Mouse (Mus musculus) urinary bladder, postnatal 14 days (tissue): Measurements from ENCODE around the gene Slc25a36.

Experiments used
- DNase-seq: peaks from one replicate; pipeline ENCODE4 v3.0.0; 2021; ENCODE audit warnings: low spot score

The Slc25a36 gene

DNA sequence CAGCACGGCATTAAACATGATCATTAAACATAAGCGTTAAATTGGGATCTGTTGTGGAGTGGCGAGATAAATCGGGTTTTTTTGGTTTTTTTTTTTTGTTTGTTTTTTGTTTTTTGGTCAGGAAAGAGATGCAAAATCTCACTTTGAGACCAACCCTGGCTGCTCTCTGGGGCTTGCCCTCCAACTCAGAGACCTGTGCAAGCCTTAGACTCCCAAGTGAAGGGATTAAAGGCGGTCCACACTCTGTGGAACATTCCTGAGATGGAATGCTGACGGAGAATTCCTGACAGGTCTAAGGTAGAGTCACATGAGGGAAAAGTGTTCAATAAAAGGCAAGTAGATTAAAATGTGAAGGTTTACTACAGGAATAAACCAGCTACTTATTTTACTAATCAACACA lies 549 bp upstream of the Slc25a36 start:
- DNase-seq, result no peak

GRCm38 (mm10) chr9:97106481-97107160 lies 4.3 kb downstream of the Slc25a36 start:
- no peak for DNase-seq

- no peak for DNase-seq
Observed at GRCm38 (mm10) chr9:97105400-97105985, 5.5 kb downstream of the Slc25a36 start.

GRCm38 (mm10) chr9:97103376-97104061 lies 7.4 kb downstream of the Slc25a36 start:
- peak; percentile 56 for DNase-seq

DNA sequence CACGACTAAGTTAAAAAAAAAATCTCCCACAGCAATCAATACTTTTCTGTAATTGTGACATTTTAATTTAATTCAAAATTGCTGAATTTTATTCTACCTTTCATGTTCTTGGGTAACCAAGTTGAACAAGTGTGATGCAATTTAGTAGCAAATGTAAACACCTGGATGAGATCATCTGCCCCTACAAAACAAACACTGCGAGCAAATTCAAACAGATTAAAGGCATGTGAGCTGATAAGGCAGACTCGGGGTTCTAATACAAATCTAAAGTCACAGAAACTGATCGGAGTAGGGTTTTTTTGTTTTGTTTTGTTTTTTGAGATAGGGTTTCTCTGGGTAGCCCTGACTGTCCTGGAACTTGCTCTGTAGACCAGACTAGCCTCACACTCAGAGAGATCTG lies 12.0 kb downstream of the Slc25a36 start:
- DNase-seq, result no peak

GRCm38 (mm10) chr9:97096180-97096579 lies 14.8 kb downstream of the Slc25a36 start:
- no peak for DNase-seq

DNA sequence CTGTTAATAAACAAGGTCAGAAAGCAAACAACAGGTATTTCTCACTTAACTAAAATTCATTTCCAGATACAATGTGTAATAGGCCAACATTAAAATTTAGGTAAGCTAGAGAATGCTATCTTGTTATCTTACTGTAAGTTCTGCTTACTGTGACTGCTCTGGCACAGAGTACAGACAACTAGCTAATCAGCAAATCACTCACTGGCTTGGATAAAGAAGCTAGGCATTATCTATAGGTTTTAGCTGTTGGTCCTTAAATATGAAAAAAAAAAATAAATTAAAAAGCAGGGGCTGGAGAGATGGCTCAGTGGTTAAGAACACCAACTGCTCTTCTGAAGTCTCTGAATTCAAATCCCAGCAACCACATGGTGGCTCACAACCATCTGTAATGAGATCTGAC lies 23.1 kb downstream of the Slc25a36 start:
- no peak for DNase-seq

DNA sequence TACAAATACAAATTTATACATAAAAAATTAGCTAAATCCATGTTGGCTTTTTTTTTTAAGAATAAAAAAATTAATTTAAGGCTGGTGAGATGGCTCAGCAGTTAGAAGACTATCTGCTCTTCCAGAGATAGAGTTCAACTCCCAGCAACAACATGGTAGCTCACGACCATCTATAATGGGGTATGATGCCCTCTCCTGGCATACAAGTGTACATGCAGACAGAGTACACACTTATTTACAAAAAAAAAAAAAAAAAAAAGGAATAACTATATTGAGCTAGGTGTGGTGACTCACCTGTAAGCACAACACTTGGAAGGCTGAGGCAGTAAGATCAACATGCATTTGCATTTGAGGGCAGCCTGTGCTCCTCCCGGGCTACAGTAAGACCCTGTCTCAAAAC lies 26.3 kb downstream of the Slc25a36 start:
- no peak for DNase-seq

GRCm38 (mm10) chr9:97081106-97081862 lies 29.7 kb downstream of the Slc25a36 start:
- no peak for DNase-seq

DNA sequence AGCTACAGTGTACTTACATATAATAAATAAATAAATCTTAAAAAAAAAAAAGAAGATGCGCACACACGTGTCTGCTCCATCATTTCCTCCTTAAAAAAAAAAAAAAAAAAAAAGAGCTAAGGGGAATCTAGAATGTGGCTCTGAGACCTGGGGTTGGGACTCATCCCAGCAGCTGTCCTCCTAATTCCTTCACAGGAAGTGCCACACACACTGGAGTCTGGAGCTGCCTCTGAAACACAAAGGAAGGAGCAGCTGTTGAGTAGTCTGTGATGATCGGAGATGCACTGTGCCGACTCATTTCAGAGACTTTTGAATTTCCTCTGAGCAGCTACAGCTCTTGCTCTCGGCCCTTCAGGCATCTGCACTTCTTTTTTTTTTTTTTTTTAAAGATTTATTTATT lies 41.0 kb downstream of the Slc25a36 start:
- DNase-seq, result no peak

GRCm38 (mm10) chr9:97069466-97069865 lies 41.5 kb downstream of the Slc25a36 start:
- DNase-seq, result no peak

DNA sequence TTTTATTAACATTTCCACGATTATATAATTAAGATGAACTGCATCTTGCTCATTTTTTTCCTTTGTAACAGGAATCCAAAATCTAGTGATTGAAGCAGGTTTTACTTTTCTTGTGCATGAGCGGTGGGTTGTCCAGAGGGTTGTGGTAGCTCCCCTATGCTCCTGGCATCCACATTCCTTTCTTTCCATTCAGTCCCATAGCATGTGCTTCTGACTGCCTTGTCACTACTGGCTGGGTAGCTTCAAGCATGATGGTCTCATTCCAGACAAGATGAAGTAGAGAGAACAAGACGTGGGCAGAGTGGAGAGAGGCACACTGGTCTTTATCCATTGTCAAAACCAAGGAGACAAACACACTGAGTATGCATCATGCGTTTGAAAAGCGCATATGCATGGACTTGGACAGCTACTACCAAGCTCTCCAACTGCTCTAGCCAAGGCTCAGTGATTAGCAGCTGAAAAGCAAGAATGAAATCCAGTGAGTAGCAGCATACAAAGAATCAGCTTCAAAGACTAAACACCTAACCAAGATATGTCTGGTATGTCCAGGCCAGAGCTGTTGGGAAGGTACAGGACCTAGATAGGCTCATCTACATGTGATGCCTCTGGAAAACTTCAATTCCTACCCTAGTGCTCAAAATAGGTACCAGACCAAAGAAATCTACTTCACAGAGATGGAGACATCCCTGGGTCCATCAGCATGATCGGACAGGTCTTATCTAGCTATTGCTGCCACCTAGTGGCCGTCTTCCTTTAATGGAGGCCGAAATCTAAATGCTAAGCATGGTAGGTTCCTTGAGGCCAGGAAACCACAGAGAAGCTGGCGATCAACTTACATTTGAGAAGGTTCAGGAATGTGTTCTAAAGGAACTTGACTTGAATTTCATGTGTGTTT lies 42.5 kb downstream of the Slc25a36 start:
- DNase-seq, result peak; percentile 85

DNA sequence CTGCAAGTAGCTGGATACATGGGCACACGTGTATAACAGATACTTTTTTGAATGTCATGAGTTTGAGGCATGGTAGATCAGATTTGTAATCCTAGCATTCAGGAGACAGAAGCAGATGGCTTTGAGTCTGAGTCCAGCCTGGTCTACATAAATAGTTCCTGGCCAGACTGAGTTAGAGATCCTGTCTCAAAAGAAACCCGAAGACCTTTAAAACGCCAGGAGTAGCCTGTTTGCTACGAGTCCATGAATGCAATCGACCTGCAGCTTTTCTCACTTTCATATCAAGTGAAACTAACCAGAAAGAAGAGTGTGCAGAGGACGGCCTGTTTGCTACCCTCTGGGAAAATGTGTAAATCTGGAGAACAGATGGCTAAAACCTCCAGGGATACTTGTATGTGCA lies 43.2 kb downstream of the Slc25a36 start:
- DNase-seq, result no peak

GRCm38 (mm10) chr9:97065885-97066284 lies 45.1 kb downstream of the Slc25a36 start:
- no peak for DNase-seq

GRCm38 (mm10) chr9:97065216-97065615 lies 45.7 kb downstream of the Slc25a36 start:
- DNase-seq, result no peak

GRCm38 (mm10) chr9:97064161-97064560 lies 46.8 kb downstream of the Slc25a36 start:
- DNase-seq, result no peak

DNA sequence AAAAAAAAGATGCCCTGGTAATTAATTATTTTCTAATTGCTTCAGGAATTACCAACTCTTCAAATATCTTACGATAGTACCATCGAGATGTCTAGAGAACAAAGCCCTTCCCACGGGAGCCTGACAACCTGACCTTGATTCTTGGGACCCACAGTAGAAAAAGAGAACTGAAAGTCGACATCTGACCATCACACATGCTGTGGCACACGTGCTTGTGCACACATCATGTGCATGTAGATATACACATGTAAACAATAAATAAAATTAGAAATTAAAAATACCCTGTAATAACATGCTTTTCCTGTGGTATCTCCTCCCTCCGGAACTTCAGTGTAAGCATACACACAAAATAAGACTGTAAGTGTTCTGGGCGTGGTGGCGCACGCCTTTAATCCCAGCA lies 49.3 kb downstream of the Slc25a36 start:
- DNase-seq, result no peak

DNA sequence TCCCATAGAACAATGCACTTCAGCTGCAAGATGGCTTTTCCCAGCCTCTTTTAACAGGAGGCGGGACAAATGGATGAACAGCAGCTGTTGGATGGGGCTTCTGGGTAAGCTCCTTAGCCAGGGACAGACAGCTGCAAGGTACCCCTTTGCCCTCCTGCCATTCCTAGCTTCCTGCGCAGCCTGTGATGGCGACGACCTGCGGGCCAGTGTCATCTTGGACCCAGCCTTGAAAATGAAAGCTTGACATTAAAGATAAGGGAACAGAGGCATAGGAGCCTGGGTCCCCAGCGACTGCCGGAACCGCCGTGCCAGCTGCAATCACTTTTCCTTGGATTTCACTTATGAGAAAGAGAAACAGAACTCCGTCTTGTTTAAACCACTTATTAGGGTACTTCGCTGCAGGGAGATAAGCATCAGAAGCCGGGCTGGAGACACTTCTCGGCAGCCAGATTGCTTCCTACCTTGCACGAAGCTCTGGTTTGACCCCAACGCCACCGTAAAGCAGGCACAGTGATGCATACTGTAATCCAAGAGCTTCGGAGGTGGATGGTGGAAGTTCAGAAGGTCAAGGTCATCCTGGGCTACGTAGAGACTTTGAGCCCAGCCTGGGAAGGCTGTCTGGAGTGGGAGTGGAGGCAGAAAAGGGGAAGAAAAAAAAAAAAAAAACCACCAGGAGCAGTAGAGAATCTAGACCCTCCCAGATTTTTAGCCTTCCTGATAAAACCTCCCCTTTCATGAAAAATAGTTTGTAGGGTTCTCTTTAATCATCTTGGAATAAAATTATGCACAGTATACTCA lies 54.2 kb downstream of the Slc25a36 start:
- DNase-seq, result no peak

GRCm38 (mm10) chr9:97055906-97056305 lies 55.1 kb downstream of the Slc25a36 start:
- no peak for DNase-seq

GRCm38 (mm10) chr9:97051176-97051575 lies 59.8 kb downstream of the Slc25a36 start:
- DNase-seq, result no peak

DNA sequence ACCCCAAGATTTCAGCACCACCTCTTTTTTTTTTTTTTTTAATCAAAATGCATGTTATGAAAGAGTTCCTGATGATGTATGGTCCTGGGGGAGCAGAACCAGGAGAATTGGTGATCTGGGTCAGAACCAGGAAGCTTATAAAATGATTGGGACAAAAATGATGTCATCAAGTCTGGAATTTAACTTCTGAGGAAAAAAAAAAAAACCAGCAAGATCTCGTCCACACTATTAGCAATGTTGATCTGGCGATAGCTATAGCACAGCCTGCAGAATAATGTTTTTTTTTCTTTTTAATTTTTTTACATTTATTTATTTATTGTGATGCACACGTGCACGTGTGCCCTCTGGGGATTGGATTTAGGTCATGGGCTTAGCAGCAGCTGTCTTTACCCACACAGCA lies 64.7 kb downstream of the Slc25a36 start:
- DNase-seq, result no peak
